Mouse (Mus musculus) midbrain, postnatal 0 days (tissue): ENCODE data around the gene Tead3. TPM values are rescaled to one million over a fixed set of nuclear protein-coding genes. Genes with fewer than 3 reads are reported as not detected.

Experiments
- ATAC-seq: fragments of 200-750 bp; cut with Nextera tagmentation; 2 replicates; pipeline ENCODE4 v1.8.0; 2017; ENCODE audit warnings: moderate number of reproducible peaks, mild to moderate bottlenecking, moderate TSS enrichment, moderate library complexity; ENCODE audit not compliant: low FRiP score
- DNase-seq: peaks from one replicate; pipeline ENCODE4 v3.0.0-alpha.2; 2015; ENCODE audit warnings: low spot score
- H3K27ac ChIP-seq: fragments of 300-500 bp; sonication (generic); 2 replicates; pipeline ENCODE4 v1.5.1; 2014; ENCODE audit warnings: low read depth, mild to moderate bottlenecking, low read length, mixed read lengths
- H3K27me3 ChIP-seq: fragments of 300-500 bp; sonication (generic); 2 replicates; pipeline ENCODE4 v1.6.1; 2014; ENCODE audit warnings: low read length, control low read depth, mixed read lengths; ENCODE audit not compliant: insufficient read depth
- H3K36me3 ChIP-seq: fragments of 300-500 bp; sonication (generic); 2 replicates; pipeline ENCODE4 v1.6.1; 2014; ENCODE audit warnings: low read length, control low read depth, mixed read lengths; ENCODE audit not compliant: insufficient read depth
- H3K4me1 ChIP-seq: fragments of 300-500 bp; sonication (generic); 2 replicates; pipeline ENCODE4 v1.6.1; 2014; ENCODE audit warnings: mild to moderate bottlenecking, control low read depth, antibody characterized with exemption, low read length, mixed read lengths; ENCODE audit not compliant: insufficient read depth
- H3K4me2 ChIP-seq: fragments of 300-500 bp; sonication (generic); 2 replicates; pipeline ENCODE4 v1.6.1; 2014; ENCODE audit warnings: low read depth, mild to moderate bottlenecking, low read length, mixed read lengths; ENCODE audit not compliant: poor library complexity, severe bottlenecking
- H3K4me3 ChIP-seq: fragments of 300-500 bp; sonication (generic); 2 replicates; pipeline ENCODE4 v1.5.1; 2014; ENCODE audit warnings: low read depth, mild to moderate bottlenecking, low read length, moderate library complexity
- H3K9ac ChIP-seq: fragments of 300-500 bp; sonication (generic); replicated peaks from 2 replicates; pipeline ENCODE4 v1.6.1; 2014; ENCODE audit warnings: mild to moderate bottlenecking, low read length, moderate library complexity, mixed read lengths; ENCODE audit not compliant: poor library complexity, severe bottlenecking
- H3K9me3 ChIP-seq: fragments of 300-500 bp; sonication (generic); 2 replicates; pipeline ENCODE4 v1.6.1; 2016; ENCODE audit warnings: low read length, control low read depth
- CTCF ChIP-seq: IDR thresholded peaks from 2 replicates; pipeline ENCODE4 v1.5.1; 2016; ENCODE audit warnings: antibody characterized with exemption, mild to moderate bottlenecking
- WGBS: fragments of 180-500 bp; shearing (Covaris S2); extraction: QIAGEN DNeasy Blood & Tissue Kit; methylation state at CpG from one replicate; pipeline ENCODE4 v1.1.7; 2014; 5-methylcytosine and 5-hydroxymethylcytosine counted together
- polyA plus RNA-seq: library from polyadenylated mRNA; unstranded; fragments of >200 nt; fragmentation: Nextera tagmentation; extraction: Ambion mirVana; gene quantifications from 2 replicates; pipeline ENCODE4 v1.2.1, GENCODE M21; 2015
- total RNA-seq: library from RNA; depleted of rRNA; stranded (reverse); fragments of >200 nt; gene quantifications from 2 replicates; pipeline ENCODE4 v1.2.3, GENCODE M21; 2014

Tead3 gene
- total and polyA plus RNA-seq, 2 experiments from 2014 or later: 1.2 to 5.4 TPM

- no peaks in the 10 kb centered on the region for H3K27me3 ChIP-seq
- peaks cover 8% of the 10 kb centered on the region; the same call in 1 of the 2 replicates for H3K4me1 ChIP-seq
- DNase-seq (no peak), ATAC-seq (no peak)
- no peak for TF ChIP-seq CTCF
- no peaks in the 10 kb centered on the region for H3K9me3 ChIP-seq
- H3K4me2 ChIP-seq: peak overlapping the region; percentile 93
- no peak overlapping the region for H3K9ac ChIP-seq
- WGBS: 51% methylated on average over 2 of the region's 2 CpGs
- H3K4me3 ChIP-seq: no peak overlapping the region
- H3K27ac ChIP-seq: no peak overlapping the region
- peaks cover 18% of the 10 kb centered on the region; the same call in 1 of the 2 replicates for H3K36me3 ChIP-seq
These were observed 20.4 kb downstream of the Tead3 start for GRCm38 (mm10) chr17:28330232-28330546.

DNA sequence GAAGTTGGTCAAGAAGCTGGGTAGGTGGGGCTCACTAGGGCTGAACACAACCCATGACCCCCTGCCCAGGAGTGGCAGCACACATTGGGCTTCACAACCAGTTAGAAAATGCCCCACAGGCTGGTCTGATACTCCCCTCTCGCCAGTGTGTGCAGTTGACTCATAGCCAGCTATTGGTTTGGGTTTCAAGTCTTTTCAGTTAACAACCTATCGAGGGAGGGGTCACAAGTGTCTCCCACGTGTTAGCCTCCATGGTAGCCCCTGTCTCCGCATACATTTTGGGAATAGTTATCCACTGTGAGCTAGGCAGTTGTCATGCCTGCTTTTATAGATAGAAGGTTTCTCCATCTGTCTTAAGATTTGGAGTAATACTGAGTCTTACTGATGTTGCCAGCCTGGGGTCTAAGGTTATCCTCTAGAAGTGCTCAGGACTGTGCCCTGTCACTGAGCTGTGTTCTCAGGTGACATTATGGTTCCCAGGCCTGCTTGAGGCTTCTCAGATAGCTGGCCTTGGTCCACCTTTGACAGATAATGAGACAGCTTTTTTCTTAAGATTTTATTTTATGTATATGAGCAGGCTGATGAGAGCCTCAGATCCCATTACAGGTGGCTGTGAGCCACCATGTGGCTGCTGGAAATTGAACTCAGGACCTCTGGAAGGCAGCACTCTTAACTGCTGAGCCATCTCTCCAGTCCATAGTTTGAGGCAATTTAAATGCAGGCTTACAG, 20.9 kb downstream of the Tead3 start:
- Histone ChIP-seq H3K36me3 (peaks cover 18% of the 10 kb centered on the region; the same call in 1 of the 2 replicates), H3K4me2 (peak overlapping the region; percentile 93), H3K9me3 (no peaks in the 10 kb centered on the region), H3K27ac (peak overlapping the region; percentile 88; the same call in 1 of the 2 replicates), H3K9ac (peak overlapping the region; percentile 89), H3K27me3 (no peaks in the 10 kb centered on the region), H3K4me1 (peaks cover 8% of the 10 kb centered on the region; the same call in 1 of the 2 replicates), H3K4me3 (peak overlapping the region; percentile 59)
- WGBS: 6% methylated on average over 4 of the region's 4 CpGs
- no peak for ATAC-seq
- TF ChIP-seq CTCF: no peak
- no peak for DNase-seq

- Histone ChIP-seq H3K4me3 (peak overlapping the region; percentile 59), H3K27ac (peak overlapping the region; percentile 88), H3K4me2 (peak overlapping the region; percentile 93), H3K27me3 (no peaks in the 10 kb centered on the region), H3K4me1 (peaks cover 8% of the 10 kb centered on the region; the same call in 1 of the 2 replicates), H3K9me3 (no peaks in the 10 kb centered on the region), H3K9ac (peak overlapping the region; percentile 89), H3K36me3 (peaks cover 18% of the 10 kb centered on the region; the same call in 1 of the 2 replicates)
- TF ChIP-seq CTCF: no peak
- DNase-seq: no peak
- no peak; the same call in 1 of the 2 replicates for ATAC-seq
- under 1% methylated on average over 25 of the region's 25 CpGs for WGBS
These were observed 21.7 kb downstream of the Tead3 start for GRCm38 (mm10) chr17:28328946-28329345.

DNA sequence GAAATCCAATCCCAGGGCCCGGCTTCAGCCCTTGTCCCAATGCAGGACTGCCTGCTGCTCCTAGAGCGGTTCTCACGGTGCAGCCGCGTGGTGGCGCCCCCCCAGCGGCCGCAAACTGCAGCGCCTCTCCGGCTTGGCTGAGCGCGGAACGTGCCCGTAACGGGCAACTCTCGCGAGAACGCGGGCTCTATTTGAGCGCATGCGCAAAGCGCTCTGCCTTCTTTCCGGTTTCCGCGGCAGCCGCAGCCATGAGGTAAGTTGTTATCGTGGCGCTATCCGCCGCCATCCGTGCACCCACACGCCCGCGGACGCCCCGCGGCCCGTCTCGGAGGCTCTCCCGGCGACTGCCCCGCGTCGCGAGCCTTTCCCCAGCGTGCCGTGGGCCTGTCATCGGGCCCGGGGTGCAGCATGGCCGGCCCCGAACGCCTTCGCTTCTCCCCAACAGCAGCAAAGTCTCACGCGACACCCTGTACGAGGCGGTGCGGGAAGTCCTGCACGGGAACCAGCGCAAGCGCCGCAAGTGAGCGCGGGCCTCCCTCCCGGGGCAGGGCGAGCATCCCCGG, 22.2 kb downstream of the Tead3 start, which contains the start of gene Rpl10a:
Gene Rpl10a (plus strand): TSS at position 106 of the 563 bp plus-strand sequence.
- H3K9me3 ChIP-seq: no peaks in the 10 kb centered on the region
- peak; percentile 91 for TF ChIP-seq CTCF
- peak within 1 kb of the TSS; percentile 89 for H3K9ac ChIP-seq
- peak; percentile 89 for ATAC-seq
- H3K27ac ChIP-seq: peak within 1 kb of the TSS; percentile 88
- DNase-seq: peak; percentile 98
- peaks cover 18% of the 10 kb centered on the region; the same call in 1 of the 2 replicates for H3K36me3 ChIP-seq
- peaks cover 7% of the 10 kb centered on the region; the same call in 1 of the 2 replicates for H3K4me1 ChIP-seq
- under 1% methylated on average over 53 of the region's 67 CpGs for WGBS
- peak within 1 kb of the TSS; percentile 59 for H3K4me3 ChIP-seq
- H3K27me3 ChIP-seq: no peaks in the 10 kb centered on the region
- H3K4me2 ChIP-seq: peak within 1 kb of the TSS; percentile 93

- Histone ChIP-seq H3K27me3 (no peaks in the 10 kb centered on the region), H3K9ac (peak overlapping the region; percentile 89), H3K27ac (peak overlapping the region; percentile 88), H3K4me3 (peak overlapping the region; percentile 59), H3K9me3 (no peaks in the 10 kb centered on the region), H3K36me3 (peaks cover 18% of the 10 kb centered on the region; the same call in 1 of the 2 replicates), H3K4me2 (peak overlapping the region; percentile 93), H3K4me1 (peaks cover 4% of the 10 kb centered on the region; the same call in 1 of the 2 replicates)
- DNase-seq (no peak), ATAC-seq (peak; percentile 42; the same call in 1 of the 2 replicates)
- TF ChIP-seq CTCF: no peak
- 8% methylated on average over 22 of the region's 22 CpGs for WGBS
These were observed 22.8 kb downstream of the Tead3 start for GRCm38 (mm10) chr17:28327673-28328325.
